In genomic region chr12:85146355-85146754, GRCm38 (mm10) we compare ENCODE assay signal across 13 mouse cellular contexts. TPM values are rescaled to one million over a fixed set of nuclear protein-coding genes. Genes with fewer than 3 reads are reported as not detected.
DNase-seq lines count a peak whose midpoint lies in the region; ATAC-seq lines count a peak whose summit lies in the region.
"Had no signal": no experiment of that assay in that cellular context is flagged by ENCODE, and none has a peak within 500 bp of the region (broad histone marks: within the 10 kb centered on the region; RNA-seq: fewer than 3 reads in every experiment).

No protein-coding gene starts in this region.

- intact Hi-C loops in left cerebral cortex, postnatal 4 days (cut with DNase I): no loop called here
- intact Hi-C loops in left cerebral cortex, postnatal 25 days (cut with DNase I): no loop called here

- H3K4me3 ChIP-seq in forebrain, embryonic 10.5 days: no peak overlapping the region
- H3K4me3 ChIP-seq: hindbrain, embryonic 15.5 days; myocyte; stomach, embryonic 15.5 days had no signal

- 34% methylated on average over 10 of the region's 11 CpGs for WGBS in forebrain, embryonic 10.5 days

- no peak overlapping the region for H3K27ac ChIP-seq in forebrain, embryonic 10.5 days
- H3K27ac ChIP-seq: macrophage had no signal

- H3K4me1 ChIP-seq in forebrain, embryonic 10.5 days: peaks cover 26% of the 10 kb centered on the region

- H3K27me3 ChIP-seq in forebrain, embryonic 10.5 days (ENCODE audit: poor library complexity, severe bottlenecking): peaks cover 42% of the 10 kb centered on the region
- H3K27me3 ChIP-seq: hindbrain, embryonic 15.5 days had no signal

- 0 out of 2 replicates have a peak, but pooled peaks have one; percentile 20 for ATAC-seq in common myeloid progenitor, adult 5-6 weeks (replicated peaks; ENCODE audit: low read depth, poor library complexity, severe bottlenecking)

- no peaks in the 10 kb centered on the region for H3K36me3 ChIP-seq in forebrain, embryonic 10.5 days (replicated peaks)
- H3K36me3 ChIP-seq: stomach, embryonic 15.5 days had no signal

- no peaks in the 10 kb centered on the region for H3K9me3 ChIP-seq in forebrain, embryonic 10.5 days
- H3K9me3 ChIP-seq: hindbrain, embryonic 15.5 days; stomach, embryonic 15.5 days had no signal

- DNase-seq in heart, adult 18-20 months: peak; percentile 48 to 65
- DNase-seq in heart, adult 8-10 months (ENCODE audit: low spot score): no peak
- DNase-seq in left cerebral cortex, postnatal 4 days: peak; percentile 30
- DNase-seq in left cerebral cortex, postnatal 25 days (ENCODE audit: low spot score in 2 of 2): no peak
- peak; percentile 72 for DNase-seq in lung, postnatal 10 days
- DNase-seq in forebrain, embryonic 10.5 days (ENCODE audit: extremely low spot score, low spot score): no peak
- DNase-seq in spleen, postnatal 4 days (ENCODE audit: low spot score in 2 of 2): no peak
- DNase-seq: right cerebral cortex, adult 18-20 months had no signal

RNA-seq across cellular contexts. Expression of gene Rps6kl1, which starts 4.7 kb away (rescaled TPM):
- 1 to 10 TPM; 1.4 to 2.1 TPM for total RNA-seq in heart, adult 18-20 months (2021)
- 1 to 10 TPM; 1.7 to 3.5 (median 2.8) TPM for total RNA-seq in heart, adult 8-10 months (2022)
- total RNA-seq in left cerebral cortex, postnatal 4 days (2021): 10 to 100 TPM; 41.2 to 44.1 TPM
- 10 to 100 TPM; 31.8 to 35.5 TPM for total RNA-seq in left cerebral cortex, postnatal 25 days (2021)
- total RNA-seq in common myeloid progenitor, adult 5-6 weeks (2017): 0.15 TPM in 1 of 2 replicates, not detected in the other
- 0.89 and 1.0 TPM in 2 replicates for polyA plus RNA-seq in forebrain, embryonic 10.5 days (2016; fragmentation: Nextera tagmentation; extraction: Ambion mirVana)
- polyA plus RNA-seq: macrophage had no signal

RNA-seq across cellular contexts. Expression of gene Pgf, which starts 31.2 kb away (rescaled TPM):
- total RNA-seq in heart, adult 18-20 months (2021): 1 to 10 TPM; 3.8 to 5.3 TPM
- 1 to 10 TPM; 3.7 to 5.1 (median 4.1) TPM for total RNA-seq in heart, adult 8-10 months (2022)
- 1 to 10 TPM; 5.1 to 6.4 TPM for total RNA-seq in left cerebral cortex, postnatal 4 days (2021)
- total RNA-seq in left cerebral cortex, postnatal 25 days (2021): 1 to 10 TPM; 1.7 to 2.8 TPM
- total RNA-seq in common myeloid progenitor, adult 5-6 weeks (2017): not detected in 2 replicates
- polyA plus RNA-seq in forebrain, embryonic 10.5 days (2016; fragmentation: Nextera tagmentation; extraction: Ambion mirVana): 2.5 and 3.1 TPM in 2 replicates

RNA-seq across cellular contexts. Expression of gene Dlst, which starts 35.7 kb away (rescaled TPM):
- total RNA-seq in heart, adult 18-20 months (2021): 100 to 1,000 TPM; 759 to 769 TPM
- 100 to 1,000 TPM; 715 to 820 (median 788) TPM for total RNA-seq in heart, adult 8-10 months (2022)
- 100 to 1,000 TPM; 157 to 166 TPM for total RNA-seq in left cerebral cortex, postnatal 4 days (2021)
- total RNA-seq in left cerebral cortex, postnatal 25 days (2021): 100 to 1,000 TPM; 157 TPM
- total RNA-seq in common myeloid progenitor, adult 5-6 weeks (2017): 165 and 185 TPM in 2 replicates
- 113 and 122 TPM in 2 replicates for polyA plus RNA-seq in forebrain, embryonic 10.5 days (2016; fragmentation: Nextera tagmentation; extraction: Ambion mirVana)

RNA-seq across cellular contexts. Expression of gene Prox2, which starts 35.8 kb away (rescaled TPM):
- 1 to 10 TPM; 1.5 to 2.6 TPM for total RNA-seq in heart, adult 18-20 months (2021)
- 1 to 10 TPM; 1.1 to 3.0 (median 1.8) TPM for total RNA-seq in heart, adult 8-10 months (2022)
- 1 to 10 TPM in 1 of 2 experiments, under 1 TPM in 1; 0.64 to 1.5 TPM for total RNA-seq in left cerebral cortex, postnatal 4 days (2021)
- total RNA-seq in left cerebral cortex, postnatal 25 days (2021): 1 to 10 TPM; 1.3 to 1.4 TPM
- total RNA-seq in common myeloid progenitor, adult 5-6 weeks (2017): 3.7 and 5.9 TPM in 2 replicates
- polyA plus RNA-seq in forebrain, embryonic 10.5 days (2016; fragmentation: Nextera tagmentation; extraction: Ambion mirVana): 2.3 and 2.7 TPM in 2 replicates

Comparison
In these comparisons a context has a peak if more than half of its experiments do, and no peak if none do; other contexts are left out.
1. DNase-seq: peak in heart, adult 18-20 months (2 of 2), left cerebral cortex, postnatal 4 days (single experiment) and lung, postnatal 10 days (single experiment); none in heart, adult 8-10 months (single experiment), left cerebral cortex, postnatal 25 days (0 of 2), forebrain, embryonic 10.5 days (single experiment) and spleen, postnatal 4 days (0 of 2).
2. RNA of gene Rps6kl1, which starts 4.7 kb away (total RNA-seq): 41.2 to 44.1 TPM in left cerebral cortex, postnatal 4 days and 31.8 to 35.5 TPM in left cerebral cortex, postnatal 25 days; 1.7 to 3.5 TPM in heart, adult 8-10 months, 1.4 to 2.1 TPM in heart, adult 18-20 months and 0.15 TPM in common myeloid progenitor, adult 5-6 weeks; every median in the first group is over 4 times any median in the second.